Mouse (Mus musculus) ES-Bruce4 (cell line): Measurements from ENCODE around the gene Zfp740. TPM values are rescaled to one million over a fixed set of nuclear protein-coding genes. Genes with fewer than 3 reads are reported as not detected.
A peak's percentile ranks its signal among the peaks of the same experiment; 100 is the strongest.

Source experiments
- H3K27ac ChIP-seq: 2 replicates; pipeline ENCODE4 v1.5.1; 2012; ENCODE audit warnings: low read length, inconsistent platforms; ENCODE audit not compliant: insufficient read depth
- H3K27me3 ChIP-seq: 2 replicates; pipeline ENCODE4 v1.6.1; 2012; ENCODE audit warnings: mild to moderate bottlenecking, low read length, inconsistent platforms; ENCODE audit not compliant: control insufficient read depth, poor library complexity, insufficient read depth, severe bottlenecking
- H3K36me3 ChIP-seq: 2 replicates; pipeline ENCODE4 v1.6.1; 2012; ENCODE audit warnings: inconsistent platforms, mild to moderate bottlenecking, low read length, moderate library complexity; ENCODE audit not compliant: control insufficient read depth, poor library complexity, insufficient read depth, severe bottlenecking
- H3K4me1 ChIP-seq: one replicate; pipeline ENCODE4 v1.8.1; 2011; ENCODE audit warnings: low read length; ENCODE audit not compliant: control insufficient read depth, insufficient read depth
- H3K4me3 ChIP-seq: 2 replicates; pipeline ENCODE4 v1.5.1; 2011; ENCODE audit warnings: low read depth, mild to moderate bottlenecking, low read length
- H3K9ac ChIP-seq: 2 replicates; pipeline ENCODE4 v1.6.1; 2012; ENCODE audit warnings: low read depth, mild to moderate bottlenecking, inconsistent platforms; ENCODE audit not compliant: poor library complexity, severe bottlenecking
- H3K9me3 ChIP-seq: replicated peaks from 2 replicates; pipeline ENCODE4 v1.6.1; 2012; ENCODE audit warnings: mild to moderate bottlenecking, low read length, inconsistent platforms; ENCODE audit not compliant: control insufficient read depth, poor library complexity, insufficient read depth, severe bottlenecking
- CTCF ChIP-seq: IDR thresholded peaks from one replicate; pipeline ENCODE4 v1.8.1; 2011; ENCODE audit warnings: low read depth, low read length
- EP300 ChIP-seq: IDR thresholded peaks from 2 replicates; pipeline ENCODE4 v1.6.1; 2011; ENCODE audit warnings: low read depth, low read length; ENCODE audit not compliant: insufficient read depth
- POLR2A ChIP-seq: IDR thresholded peaks from one replicate; pipeline ENCODE4 v1.8.1; 2011; ENCODE audit warnings: low read length; ENCODE audit not compliant: insufficient read depth
- polyA plus RNA-seq: library from polyadenylated mRNA; stranded (reverse); fragments of >200 nt; gene quantifications from 2 replicates; pipeline ENCODE4 v1.2.4, GENCODE M21; 2011; ENCODE audit warnings: low read depth; ENCODE audit not compliant: missing spikeins, insufficient read depth, insufficient read length

The Zfp740 gene
- polyA plus RNA-seq, 1 experiment, result 53.7 TPM

- TF ChIP-seq POLR2A (no peak), CTCF (no peak), EP300 (no peak)
- Histone ChIP-seq H3K4me3 (peak overlapping the region; percentile 5; the same call in 1 of the 2 replicates), H3K27me3 (no peaks in the 10 kb centered on the region), H3K36me3 (no peaks in the 10 kb centered on the region), H3K27ac (no peak overlapping the region), H3K9ac (no peak overlapping the region), H3K4me1 (peaks cover 11% of the 10 kb centered on the region), H3K9me3 (no peaks in the 10 kb centered on the region)
Measured at GRCm38 (mm10) chr15:102230408-102231321, 27.6 kb downstream of the Zfp740 start.

DNA sequence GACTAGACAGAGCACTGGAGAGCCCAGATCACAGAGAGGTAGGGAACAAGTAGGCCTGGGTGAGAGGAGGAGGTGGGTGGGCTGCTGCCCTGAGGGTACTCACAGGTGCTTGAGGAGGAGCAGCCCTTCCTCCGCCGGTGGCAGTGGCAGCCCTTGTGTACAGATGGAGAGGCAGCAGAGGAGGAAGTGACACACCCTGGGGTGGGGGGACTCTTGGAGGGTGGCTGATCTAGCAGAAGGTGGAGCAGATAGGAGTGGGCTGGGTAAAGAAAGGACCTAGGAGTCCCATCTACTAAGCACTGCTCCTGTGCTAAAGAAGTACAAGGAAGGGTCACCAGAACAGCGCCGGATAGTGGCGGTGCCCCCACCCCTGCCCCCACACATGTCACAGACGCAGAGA is 28.7 kb downstream of the Zfp740 start, which contains the start of gene Itgb7:
TSS of gene Itgb7 (minus strand) at position 197 of the 400 bp plus-strand sequence.
- H3K9ac ChIP-seq, result 0 out of 2 replicates have a peak within 1 kb of the TSS, but pooled peaks have one; percentile 3
- no peaks in the 10 kb centered on the region for H3K9me3 ChIP-seq
- TF ChIP-seq EP300 (peak; percentile 96), CTCF (no peak)
- peak within 1 kb of the TSS; percentile 44; the same call in 1 of the 2 replicates for H3K27ac ChIP-seq
- H3K36me3 ChIP-seq, result no peaks in the 10 kb centered on the region
- H3K27me3 ChIP-seq, result no peaks in the 10 kb centered on the region
- H3K4me1 ChIP-seq, result peaks cover 11% of the 10 kb centered on the region
- H3K4me3 ChIP-seq, result peak within 1 kb of the TSS; percentile 5

DNA sequence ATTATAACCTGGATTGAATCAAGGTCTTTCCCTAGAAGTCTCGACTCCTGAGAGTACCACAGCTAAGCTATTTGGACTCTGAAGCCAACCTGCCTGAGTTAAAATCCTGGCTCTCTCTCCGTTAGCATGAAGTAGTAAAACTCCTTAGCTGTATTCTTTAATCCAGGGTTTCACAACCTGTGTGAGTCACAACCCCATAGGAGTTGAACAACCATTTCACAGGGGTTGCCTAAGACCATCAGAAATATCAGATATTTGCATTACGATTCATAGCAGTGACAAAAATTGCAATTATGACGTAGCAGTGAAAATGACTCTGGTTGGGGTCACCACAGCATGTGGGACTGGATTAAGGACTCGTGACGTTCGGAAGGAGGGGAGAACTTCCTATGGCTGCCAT is 29.7 kb downstream of the Zfp740 start:
- peaks cover 6% of the 10 kb centered on the region for H3K36me3 ChIP-seq
- H3K4me1 ChIP-seq, result peaks cover 11% of the 10 kb centered on the region
- no peaks in the 10 kb centered on the region for H3K27me3 ChIP-seq
- no peaks in the 10 kb centered on the region for H3K9me3 ChIP-seq
- no peak overlapping the region for H3K4me3 ChIP-seq
- H3K9ac ChIP-seq, result no peak overlapping the region
- TF ChIP-seq EP300 (no peak), CTCF (no peak), POLR2A (no peak)
- no peak overlapping the region for H3K27ac ChIP-seq

DNA sequence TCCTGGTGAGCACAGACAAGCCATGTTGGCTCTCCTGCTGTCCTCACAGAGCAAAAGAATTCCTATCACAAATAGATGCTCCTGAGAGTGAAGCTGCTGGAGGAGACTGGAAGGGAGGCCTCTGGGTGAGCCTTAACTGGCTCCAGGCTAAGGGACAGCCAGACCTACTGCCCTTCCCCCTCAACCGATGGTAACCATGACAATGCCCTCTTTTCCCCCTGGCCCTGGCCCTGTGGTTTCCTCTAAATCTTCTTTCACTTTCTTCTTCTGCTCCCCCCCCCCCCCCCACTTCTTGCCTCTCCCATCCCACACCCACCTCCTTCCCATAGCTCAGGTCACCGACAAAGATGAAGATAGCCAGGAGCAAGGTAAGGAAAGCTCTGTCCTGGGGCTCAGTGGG is 30.8 kb downstream of the Zfp740 start:
- Histone ChIP-seq H3K4me1 (peaks cover 11% of the 10 kb centered on the region), H3K4me3 (no peak overlapping the region), H3K9ac (no peak overlapping the region), H3K9me3 (no peaks in the 10 kb centered on the region), H3K27me3 (no peaks in the 10 kb centered on the region), H3K36me3 (peaks cover 13% of the 10 kb centered on the region), H3K27ac (peak overlapping the region; percentile 86; the same call in 1 of the 2 replicates)
- TF ChIP-seq EP300 (0 out of 2 replicates have a peak, but pooled peaks have one; percentile 26), POLR2A (no peak)

DNA sequence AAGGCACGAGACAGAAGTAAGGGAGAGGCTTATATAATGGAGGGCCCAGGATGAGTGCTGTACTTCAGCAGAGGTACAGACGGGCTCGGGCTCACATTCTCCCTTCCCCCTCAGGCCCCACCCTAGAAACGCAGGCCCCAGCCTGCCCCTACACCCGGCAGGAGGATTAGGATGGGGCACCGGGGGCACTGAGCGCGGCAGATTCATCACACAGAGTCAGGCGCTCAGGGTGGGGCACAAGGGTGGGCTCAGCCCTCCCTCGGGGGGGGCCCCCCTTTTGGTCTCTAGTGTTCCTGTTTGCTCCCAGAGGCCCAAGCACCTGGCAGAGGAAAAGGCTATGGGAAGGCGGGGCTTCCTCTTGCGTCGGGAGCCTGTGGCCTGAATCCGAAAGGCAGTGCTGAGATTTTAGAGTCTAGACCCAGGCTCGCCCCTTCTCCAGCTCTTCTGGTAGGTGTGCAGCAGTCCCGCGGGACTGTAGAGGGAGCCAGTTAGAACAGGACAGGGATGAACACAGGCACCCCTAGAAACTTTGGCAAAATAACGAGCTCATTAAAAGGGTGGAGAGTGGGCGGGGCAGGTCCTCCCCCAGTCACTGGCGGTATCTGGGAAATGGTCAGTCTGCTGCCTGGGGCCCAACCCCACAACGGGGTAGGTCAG is 32.5 kb downstream of the Zfp740 start:
- TF ChIP-seq POLR2A (no peak), EP300 (peak; percentile 64; the same call in 1 of the 2 replicates)
- Histone ChIP-seq H3K4me3 (peak overlapping the region; percentile 36), H3K27me3 (no peaks in the 10 kb centered on the region), H3K36me3 (peaks cover 13% of the 10 kb centered on the region), H3K9me3 (no peaks in the 10 kb centered on the region), H3K4me1 (peaks cover 11% of the 10 kb centered on the region), H3K9ac (peak overlapping the region; percentile 26), H3K27ac (peak overlapping the region; percentile 86)

GRCm38 (mm10) chr15:102238543-102239259 is 35.7 kb downstream of the Zfp740 start:
- Histone ChIP-seq H3K9ac (no peak overlapping the region), H3K27me3 (no peaks in the 10 kb centered on the region), H3K9me3 (no peaks in the 10 kb centered on the region), H3K4me1 (peaks cover 10% of the 10 kb centered on the region), H3K36me3 (peaks cover 13% of the 10 kb centered on the region), H3K27ac (0 out of 2 replicates have a peak overlapping the region, but pooled peaks have one; percentile 10), H3K4me3 (no peak overlapping the region)
- no peak for TF ChIP-seq POLR2A
- TF ChIP-seq CTCF, result no peak
- no peak for TF ChIP-seq EP300
